Mouse (Mus musculus): ENCODE measurements around the gene Ap1s1. TPM values are rescaled to one million over a fixed set of nuclear protein-coding genes. Genes with fewer than 3 reads are reported as not detected.

The Ap1s1 gene
- polyA plus RNA-seq, 1 experiment from 2014 or later = 303 TPM

GRCm38 (mm10) chr5:136988420-136988819, 57.5 kb downstream of the Ap1s1 start:
- H3K27ac ChIP-seq (ENCODE audit: low read length) = no peak overlapping the region
- H3K27me3 ChIP-seq (ENCODE audit: control insufficient read depth, insufficient read depth, low read depth, low read length) = no peaks in the 10 kb centered on the region
- WGBS = 75% methylated on average over 5 of the region's 7 CpGs
- ATAC-seq = no peak
- H3K36me3 ChIP-seq (ENCODE audit: control insufficient read depth, insufficient read depth, low read length) = peaks cover 38% of the 10 kb centered on the region
- H3K4me1 ChIP-seq (ENCODE audit: control insufficient read depth, insufficient read depth, low read length) = peaks cover 14% of the 10 kb centered on the region
- H3K4me3 ChIP-seq (ENCODE audit: low read depth, low read length) = peak overlapping the region; percentile 59
- peak overlapping the region; percentile 63 for H3K4me2 ChIP-seq (ENCODE audit: low read length)
- peak overlapping the region; percentile 97 for H3K9ac ChIP-seq (ENCODE audit: low read depth, low read length)
- H3K9me3 ChIP-seq (replicated peaks; ENCODE audit: control insufficient read depth, low read length, poor library complexity, severe bottlenecking) = no peaks in the 10 kb centered on the region

GRCm38 (mm10) chr5:136987934-136988271, 58.0 kb downstream of the Ap1s1 start, which contains the start of gene Znhit1:
Znhit1 (minus strand) TSS chr5:136988021.
- H3K4me1 ChIP-seq (ENCODE audit: control insufficient read depth, insufficient read depth, low read length) = peaks cover 14% of the 10 kb centered on the region
- H3K36me3 ChIP-seq (ENCODE audit: control insufficient read depth, insufficient read depth, low read length) = peaks cover 33% of the 10 kb centered on the region
- 4% methylated on average over 12 of the region's 12 CpGs for WGBS
- H3K9ac ChIP-seq (ENCODE audit: low read depth, low read length) = peak within 1 kb of the TSS; percentile 97
- ATAC-seq = peak; percentile 4; the same call in 1 of the 2 replicates
- H3K4me2 ChIP-seq (ENCODE audit: low read length) = peak within 1 kb of the TSS; percentile 63
- H3K27me3 ChIP-seq (ENCODE audit: control insufficient read depth, insufficient read depth, low read depth, low read length) = no peaks in the 10 kb centered on the region
- no peaks in the 10 kb centered on the region for H3K9me3 ChIP-seq (replicated peaks; ENCODE audit: control insufficient read depth, low read length, poor library complexity, severe bottlenecking)
- H3K27ac ChIP-seq (ENCODE audit: low read length) = peak within 1 kb of the TSS; percentile 95
- peak within 1 kb of the TSS; percentile 59 for H3K4me3 ChIP-seq (ENCODE audit: low read depth, low read length)

- Histone ChIP-seq H3K36me3 (ENCODE audit: control insufficient read depth, insufficient read depth, low read length) (peaks cover 29% of the 10 kb centered on the region), H3K9me3 (replicated peaks; ENCODE audit: control insufficient read depth, low read length, poor library complexity, severe bottlenecking) (no peaks in the 10 kb centered on the region), H3K4me1 (ENCODE audit: control insufficient read depth, insufficient read depth, low read length) (peaks cover 14% of the 10 kb centered on the region), H3K4me3 (ENCODE audit: low read depth, low read length) (peak overlapping the region; percentile 59), H3K27ac (ENCODE audit: low read length) (peak overlapping the region; percentile 95), H3K4me2 (ENCODE audit: low read length) (peak overlapping the region; percentile 63), H3K27me3 (ENCODE audit: control insufficient read depth, insufficient read depth, low read depth, low read length) (no peaks in the 10 kb centered on the region), H3K9ac (ENCODE audit: low read depth, low read length) (peak overlapping the region; percentile 97)
- peak; percentile 68 for ATAC-seq
- under 1% methylated on average over 65 of the region's 67 CpGs for WGBS
Observed at GRCm38 (mm10) chr5:136987138-136987933, 58.6 kb downstream of the Ap1s1 start.

- H3K4me2 ChIP-seq (ENCODE audit: low read length) = peak within 1 kb of the TSS; percentile 76
- peak within 1 kb of the TSS; percentile 97 for H3K9ac ChIP-seq (ENCODE audit: low read depth, low read length)
- peak within 1 kb of the TSS; percentile 95 for H3K27ac ChIP-seq (ENCODE audit: low read length)
- H3K36me3 ChIP-seq (ENCODE audit: control insufficient read depth, insufficient read depth, low read length) = peaks cover 28% of the 10 kb centered on the region
- WGBS = under 1% methylated on average over 26 of the region's 26 CpGs
- no peaks in the 10 kb centered on the region for H3K9me3 ChIP-seq (replicated peaks; ENCODE audit: control insufficient read depth, low read length, poor library complexity, severe bottlenecking)
- peak within 1 kb of the TSS; percentile 59 for H3K4me3 ChIP-seq (ENCODE audit: low read depth, low read length)
- H3K27me3 ChIP-seq (ENCODE audit: control insufficient read depth, insufficient read depth, low read depth, low read length) = no peaks in the 10 kb centered on the region
- peaks cover 14% of the 10 kb centered on the region for H3K4me1 ChIP-seq (ENCODE audit: control insufficient read depth, insufficient read depth, low read length)
- peak; percentile 90 for ATAC-seq
Observed at GRCm38 (mm10) chr5:136986695-136987137, 59.2 kb downstream of the Ap1s1 start, which contains the start of gene Plod3. Plod3 (plus strand) TSS chr5:136987019.

MicroRNAs encoded within 50 kb of the gene (microRNA counts, 519-probe panel; counts per million panel counts)
- 692 counts per million, percentile 20 among the panel's probes with 10 or more counts for microRNA mmu-miR-702

Small RNAs within 50 kb of the gene (microRNA-seq; reads per million reads assigned to microRNA genes)
- gene Mir702 = 92.4 reads per million, percentile 53 among the genes with 10 or more reads in this experiment

Other genes with a start within 250 kb of the Ap1s1 start
- 22.1 and 24.4 TPM in 2 replicates for gene Col26a1, start 162.9 kb downstream of the Ap1s1 start, polyA plus RNA-seq (2015; fragmentation: Nextera tagmentation; extraction: Ambion mirVana)
- 133 and 134 TPM in 2 replicates for gene Ift22, start 138.0 kb downstream of the Ap1s1 start, polyA plus RNA-seq (2015; fragmentation: Nextera tagmentation; extraction: Ambion mirVana)
- 346 and 355 TPM in 2 replicates for gene Fis1, start 92.9 kb downstream of the Ap1s1 start, polyA plus RNA-seq (2015; fragmentation: Nextera tagmentation; extraction: Ambion mirVana)
- gene Cldn15, start 79.5 kb downstream of the Ap1s1 start, polyA plus RNA-seq (2015; fragmentation: Nextera tagmentation; extraction: Ambion mirVana) = 0.15 and 0.30 TPM in 2 replicates
- gene Plod3, start 59.1 kb downstream of the Ap1s1 start, polyA plus RNA-seq (2015; fragmentation: Nextera tagmentation; extraction: Ambion mirVana) = 34.7 and 37.9 TPM in 2 replicates
- 136 and 144 TPM in 2 replicates for gene Znhit1, start 58.1 kb downstream of the Ap1s1 start, polyA plus RNA-seq (2015; fragmentation: Nextera tagmentation; extraction: Ambion mirVana)
- gene Vgf, start 19.7 kb downstream of the Ap1s1 start, polyA plus RNA-seq (2015; fragmentation: Nextera tagmentation; extraction: Ambion mirVana) = 12.6 and 15.6 TPM in 2 replicates
- gene Serpine1, start 26.1 kb upstream of the Ap1s1 start, polyA plus RNA-seq (2015; fragmentation: Nextera tagmentation; extraction: Ambion mirVana) = 0.25 and 0.41 TPM in 2 replicates
- 1.8 and 2.5 TPM in 2 replicates for gene Trim56, start 70.1 kb upstream of the Ap1s1 start, polyA plus RNA-seq (2015; fragmentation: Nextera tagmentation; extraction: Ambion mirVana)
- gene Muc3, start 103.2 kb upstream of the Ap1s1 start, polyA plus RNA-seq (2015; fragmentation: Nextera tagmentation; extraction: Ambion mirVana) = not detected in 2 replicates
- gene Muc3a, start 166.3 kb upstream of the Ap1s1 start, polyA plus RNA-seq (2015; fragmentation: Nextera tagmentation; extraction: Ambion mirVana) = 0.44 and 0.50 TPM in 2 replicates
- gene Ache, start 241.4 kb upstream of the Ap1s1 start, polyA plus RNA-seq (2015; fragmentation: Nextera tagmentation; extraction: Ambion mirVana) = 46.5 and 65.9 TPM in 2 replicates
- 18.4 and 20.9 TPM in 2 replicates for gene Ufsp1, start 248.5 kb upstream of the Ap1s1 start, polyA plus RNA-seq (2015; fragmentation: Nextera tagmentation; extraction: Ambion mirVana)

All from midbrain, embryonic 16.5 days (tissue).